Mouse (Mus musculus): ENCODE results near the gene Riox1.

DNA sequence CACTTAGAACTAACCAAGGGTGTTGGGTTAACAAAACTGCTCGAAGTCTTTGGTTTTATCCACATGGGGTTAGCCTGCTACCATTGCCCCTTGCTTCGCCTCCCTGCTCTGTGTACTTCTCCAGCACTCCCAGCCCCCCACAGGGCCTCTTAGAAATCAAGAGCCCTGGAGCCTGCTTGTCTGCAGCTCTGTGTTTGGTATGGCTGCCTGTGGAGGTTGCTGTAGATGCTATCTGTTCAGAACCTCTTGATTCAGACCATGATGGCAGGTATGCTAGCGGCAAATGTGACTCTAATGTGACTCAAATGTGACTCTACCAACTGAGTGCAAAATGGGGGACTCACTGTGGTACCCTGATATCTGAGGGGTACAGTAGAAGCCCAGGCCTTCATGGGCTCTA is 26.1 kb upstream of the Riox1 start:
- TF ChIP-seq CHD2 (IDR thresholded peaks at IDR 0.05; ENCODE audit: low read depth, low read length) = no peak
- no peak for TF ChIP-seq MAFK (IDR thresholded peaks at IDR 0.05; ENCODE audit: insufficient read depth, low read depth, low read length)
- TF ChIP-seq ZNF384 (IDR thresholded peaks at IDR 0.05; ENCODE audit: low read depth, low read length) = no peak
